Mouse (Mus musculus) forebrain, embryonic 10.5 days (tissue): ENCODE results near the gene Bcorl1. TPM values are rescaled to one million over a fixed set of nuclear protein-coding genes. Genes with fewer than 3 reads are reported as not detected.
"Not testable (repeated sequence)": the region's sequence is repeated elsewhere in the genome, so short reads cannot be mapped to it uniquely, and the experiment has no call there.

Experiments
- DNase-seq: peaks from one replicate; pipeline ENCODE4 v3.0.0-alpha.2; 2017; ENCODE audit warnings: low spot score; ENCODE audit errors: extremely low spot score
- H3K27ac ChIP-seq: fragments of 300-500 bp; sonication (generic); 2 replicates; pipeline ENCODE4 v1.5.1; 2016; ENCODE audit warnings: mild to moderate bottlenecking
- H3K27me3 ChIP-seq: fragments of 300-500 bp; sonication (generic); 2 replicates; pipeline ENCODE4 v1.6.1; 2016; ENCODE audit warnings: mild to moderate bottlenecking; ENCODE audit not compliant: poor library complexity, severe bottlenecking
- H3K36me3 ChIP-seq: fragments of 300-500 bp; sonication (generic); replicated peaks from 2 replicates; pipeline ENCODE4 v1.6.1; 2016; ENCODE audit warnings: mild to moderate bottlenecking, moderate library complexity
- H3K4me1 ChIP-seq: fragments of 300-500 bp; sonication (generic); 2 replicates; pipeline ENCODE4 v1.6.1; 2016
- H3K4me3 ChIP-seq: fragments of 300-500 bp; sonication (generic); 2 replicates; pipeline ENCODE4 v1.5.1; 2016; ENCODE audit warnings: mild to moderate bottlenecking, moderate library complexity
- H3K9me3 ChIP-seq: fragments of 300-500 bp; sonication (generic); 2 replicates; pipeline ENCODE4 v1.6.1; 2016; ENCODE audit warnings: mild to moderate bottlenecking, moderate library complexity
- WGBS: fragments of 180-500 bp; shearing (Covaris S2); methylation state at CpG from one replicate; pipeline ENCODE4 v1.1.7; 2016; 5-methylcytosine and 5-hydroxymethylcytosine counted together
- polyA plus RNA-seq: library from polyadenylated mRNA; unstranded; fragments of >200 nt; fragmentation: Nextera tagmentation; extraction: Ambion mirVana; gene quantifications from 2 replicates; pipeline ENCODE4 v1.2.1, GENCODE M21; 2016

The Bcorl1 gene
- polyA plus RNA-seq, 1 experiment from 2014 or later: 6.2 TPM

GRCm38 (mm10) chrX:48433527-48433899 is 92.4 kb downstream of the Bcorl1 start:
- Histone ChIP-seq H3K27ac (no peak overlapping the region), H3K4me1 (peaks cover 12% of the 10 kb centered on the region), H3K4me3 (no peak overlapping the region), H3K36me3 (no peaks in the 10 kb centered on the region), H3K27me3 (no peaks in the 10 kb centered on the region), H3K9me3 (no peaks in the 10 kb centered on the region)
- WGBS: 29% methylated on average over 6 of the region's 6 CpGs
- DNase-seq: no peak

DNA sequence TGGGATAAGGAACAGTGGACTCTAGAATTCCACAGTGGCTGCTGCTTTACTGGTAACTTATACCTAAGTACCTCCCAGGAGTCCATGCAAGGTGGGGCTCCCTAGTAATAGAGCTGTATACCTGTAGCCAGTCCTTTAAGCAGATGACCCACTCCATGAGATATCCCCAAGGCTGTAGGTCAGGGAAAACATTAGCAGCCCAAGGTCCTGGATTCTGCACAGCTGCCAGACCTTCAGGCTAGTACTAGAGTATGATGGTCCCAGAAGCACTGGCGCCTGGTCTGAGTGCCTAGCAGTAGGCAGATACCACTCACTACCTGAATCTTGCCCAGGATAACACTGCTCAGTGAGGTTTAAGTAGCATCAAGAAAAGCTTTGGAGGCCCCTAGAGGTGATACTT is 93.1 kb downstream of the Bcorl1 start:
- Histone ChIP-seq H3K4me3 (no peak overlapping the region), H3K9me3 (no peaks in the 10 kb centered on the region), H3K4me1 (peaks cover 12% of the 10 kb centered on the region), H3K27me3 (no peaks in the 10 kb centered on the region), H3K27ac (no peak overlapping the region), H3K36me3 (no peaks in the 10 kb centered on the region)
- DNase-seq: no peak
- WGBS: 90% methylated on average over 1 of the region's 1 CpGs

DNA sequence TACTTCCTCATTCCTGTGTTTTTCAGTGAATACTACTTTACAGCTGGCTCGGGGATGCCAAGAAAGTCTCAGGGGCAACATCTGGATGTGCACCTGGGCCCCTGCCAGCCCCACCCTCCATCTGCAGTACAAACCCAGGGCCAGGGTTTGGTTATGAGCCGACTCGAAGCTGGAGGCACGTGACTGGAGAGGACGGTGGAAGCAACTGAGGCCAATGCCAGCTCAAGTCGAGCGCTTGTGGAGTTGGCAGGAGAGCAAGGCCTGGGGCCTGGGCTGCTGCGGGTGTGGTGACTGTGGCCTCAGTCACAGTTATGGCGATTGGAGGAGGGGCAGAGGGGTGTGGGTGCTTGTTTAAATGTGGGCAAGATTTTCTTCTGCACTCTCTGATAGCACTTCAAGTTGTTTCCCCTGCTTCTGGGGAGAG is 94.3 kb downstream of the Bcorl1 start:
- H3K27me3 ChIP-seq: no peaks in the 10 kb centered on the region
- WGBS: 86% methylated on average over 9 of the region's 9 CpGs
- DNase-seq: no peak

DNA sequence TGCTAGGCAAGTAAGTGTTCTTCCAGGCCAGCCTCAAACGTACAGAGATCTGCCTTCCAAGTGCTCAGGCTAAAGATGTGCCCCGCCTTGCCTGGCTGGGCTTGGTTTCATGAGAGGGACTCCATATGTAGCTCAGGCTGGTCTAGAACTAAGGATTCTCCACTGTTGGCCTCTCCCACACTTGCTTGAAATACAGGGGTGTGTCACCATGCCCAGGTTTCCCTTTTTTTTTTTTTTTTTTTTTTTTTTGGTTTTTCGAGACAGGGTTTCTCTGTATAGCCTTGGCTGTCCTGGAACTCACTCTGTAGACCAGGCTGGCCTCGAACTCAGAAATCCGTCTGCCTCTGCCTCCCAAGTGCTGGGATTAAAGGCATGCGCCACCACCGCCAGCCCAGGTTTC is 94.9 kb downstream of the Bcorl1 start:
- H3K4me3 ChIP-seq, H3K4me1 ChIP-seq, H3K27me3 ChIP-seq, DNase-seq, H3K9me3 ChIP-seq, H3K36me3 ChIP-seq, H3K27ac ChIP-seq: not testable (repeated sequence)
- 89% methylated on average over 6 of the region's 7 CpGs for WGBS

More for the DNA sequence above, 94.3 kb downstream of the Bcorl1 start:
- no peak overlapping the region for H3K4me3 ChIP-seq
- H3K36me3 ChIP-seq: no peaks in the 10 kb centered on the region
- H3K9me3 ChIP-seq: no peaks in the 10 kb centered on the region
- H3K27ac ChIP-seq: no peak overlapping the region
- H3K4me1 ChIP-seq: peaks cover 7% of the 10 kb centered on the region

- Histone ChIP-seq H3K4me1 (no peaks in the 10 kb centered on the region), H3K9me3 (no peaks in the 10 kb centered on the region), H3K4me3 (no peak overlapping the region), H3K27me3 (no peaks in the 10 kb centered on the region), H3K36me3 (no peaks in the 10 kb centered on the region), H3K27ac (no peak overlapping the region)
- DNase-seq: no peak
- 71% methylated on average over 4 of the region's 4 CpGs for WGBS
These were observed 97.9 kb downstream of the Bcorl1 start for GRCm38 (mm10) chrX:48439036-48439435.

DNA sequence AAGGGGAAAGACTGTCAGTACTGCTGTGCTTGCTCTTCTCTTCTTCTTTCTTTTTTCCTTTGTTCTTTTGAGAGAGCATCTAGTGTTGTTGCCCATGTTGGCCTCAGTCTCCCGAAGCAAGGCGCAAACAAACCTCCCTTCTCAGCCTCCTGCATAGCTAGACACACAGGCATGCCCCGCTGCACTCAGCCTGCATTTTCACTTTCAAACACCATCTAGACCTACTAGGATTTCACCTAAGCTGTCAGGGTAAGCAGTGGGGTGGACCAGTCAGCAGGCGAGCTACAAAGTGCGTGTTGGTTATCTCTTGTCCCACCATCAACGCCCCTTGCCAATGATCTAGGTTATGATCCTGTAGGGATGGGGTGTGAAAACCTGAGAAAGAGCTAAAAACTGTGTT is 100.4 kb downstream of the Bcorl1 start:
- Histone ChIP-seq H3K27ac (no peak overlapping the region), H3K4me1 (no peaks in the 10 kb centered on the region), H3K9me3 (no peaks in the 10 kb centered on the region), H3K4me3 (no peak overlapping the region), H3K27me3 (no peaks in the 10 kb centered on the region), H3K36me3 (no peaks in the 10 kb centered on the region)
- WGBS: 85% methylated on average over 6 of the region's 6 CpGs
- DNase-seq: no peak

GRCm38 (mm10) chrX:48441954-48442353 is 100.8 kb downstream of the Bcorl1 start:
- Histone ChIP-seq H3K9me3 (no peaks in the 10 kb centered on the region), H3K4me1 (no peaks in the 10 kb centered on the region), H3K36me3 (no peaks in the 10 kb centered on the region), H3K4me3 (no peak overlapping the region), H3K27me3 (no peaks in the 10 kb centered on the region), H3K27ac (no peak overlapping the region)
- 84% methylated on average over 7 of the region's 7 CpGs for WGBS
- DNase-seq: no peak

- H3K27me3 ChIP-seq: peaks cover under 1% of the 10 kb centered on the region; the same call in 1 of the 2 replicates
These were observed 103.5 kb downstream of the Bcorl1 start for GRCm38 (mm10) chrX:48444677-48445076.

DNA sequence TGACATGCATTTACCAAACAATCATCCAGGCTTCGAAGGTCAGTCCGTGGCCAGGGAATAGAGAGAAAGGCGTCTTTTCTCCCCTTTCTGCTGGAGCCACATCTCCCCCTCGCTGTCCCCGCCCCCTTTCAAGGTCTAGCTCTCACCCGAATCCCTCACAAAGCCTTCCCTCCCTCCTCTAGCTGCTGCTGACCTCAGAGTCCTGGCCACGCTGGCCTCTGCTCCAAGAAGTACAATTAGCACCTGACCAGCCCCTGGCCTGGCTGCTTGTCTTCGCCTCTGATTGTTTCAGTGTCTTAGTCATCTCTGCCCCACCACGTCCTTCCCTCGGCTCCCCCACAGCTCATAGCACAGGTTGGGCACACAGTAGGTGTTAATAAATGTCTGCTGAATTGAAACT is 108.5 kb downstream of the Bcorl1 start:
- Histone ChIP-seq H3K27me3 (peaks cover 50% of the 10 kb centered on the region), H3K9me3 (peaks cover 4% of the 10 kb centered on the region; the same call in 1 of the 2 replicates), H3K4me3 (no peak overlapping the region), H3K36me3 (no peaks in the 10 kb centered on the region), H3K4me1 (peaks cover 24% of the 10 kb centered on the region), H3K27ac (peak overlapping the region; percentile 44; the same call in 1 of the 2 replicates)
- 23% methylated on average over 10 of the region's 10 CpGs for WGBS
- DNase-seq: peak; percentile 23

More at GRCm38 (mm10) chrX:48444677-48445076, 103.5 kb downstream of the Bcorl1 start:
- DNase-seq: no peak
- WGBS: 89% methylated on average over 4 of the region's 4 CpGs
- H3K36me3 ChIP-seq: no peaks in the 10 kb centered on the region
- no peak overlapping the region for H3K4me3 ChIP-seq
- H3K4me1 ChIP-seq: peaks cover 6% of the 10 kb centered on the region
- no peaks in the 10 kb centered on the region for H3K9me3 ChIP-seq
- no peak overlapping the region for H3K27ac ChIP-seq

GRCm38 (mm10) chrX:48452231-48452890 is 111.2 kb downstream of the Bcorl1 start:
- no peak for DNase-seq
- Histone ChIP-seq H3K27ac (no peak overlapping the region), H3K27me3 (peaks cover 75% of the 10 kb centered on the region), H3K4me1 (peaks cover 24% of the 10 kb centered on the region), H3K9me3 (peaks cover 4% of the 10 kb centered on the region; the same call in 1 of the 2 replicates), H3K36me3 (no peaks in the 10 kb centered on the region), H3K4me3 (peak overlapping the region; percentile 47)
- WGBS: 32% methylated on average over 9 of the region's 9 CpGs

DNA sequence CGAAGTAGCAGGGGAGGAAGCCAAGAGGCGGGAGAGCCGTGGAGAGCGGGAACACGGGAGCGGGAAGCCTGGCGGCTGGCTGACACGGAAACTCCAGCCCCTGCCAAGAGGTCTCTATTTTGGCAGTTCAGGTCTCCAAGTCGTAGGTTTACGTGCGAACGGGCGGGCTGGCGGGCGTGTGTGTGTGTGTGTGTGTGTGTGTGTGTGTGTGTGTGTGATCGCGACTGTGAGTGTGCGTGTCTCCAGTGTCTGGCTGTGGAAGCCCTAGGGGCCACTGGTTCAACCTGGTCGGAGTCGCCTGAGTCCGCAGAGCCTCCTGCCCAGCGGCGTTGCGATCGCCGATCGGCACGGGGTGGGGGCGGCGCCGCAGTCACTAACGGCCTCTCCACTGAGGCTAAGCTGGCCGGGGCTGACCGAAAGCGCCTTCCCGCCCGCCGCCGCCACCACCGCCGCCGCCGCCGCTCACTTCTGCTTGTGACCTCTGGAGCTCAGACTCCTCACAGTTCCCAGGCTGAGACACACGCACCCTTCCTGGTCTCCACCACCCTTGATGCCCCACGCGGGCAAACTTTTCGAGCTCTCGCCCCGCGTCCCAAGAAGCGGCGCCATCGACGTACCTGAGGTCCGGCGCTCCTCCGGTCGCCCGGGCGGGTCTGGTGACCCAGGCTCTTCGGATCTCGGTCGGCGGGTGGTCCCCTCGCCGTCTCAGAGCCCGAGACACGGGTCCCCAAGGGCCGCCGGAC is 111.9 kb downstream of the Bcorl1 start:
- WGBS: 23% methylated on average over 67 of the region's 71 CpGs
- no peaks in the 10 kb centered on the region for H3K36me3 ChIP-seq
- peak overlapping the region; percentile 47 for H3K4me3 ChIP-seq
- DNase-seq: peak; percentile 29
- peak overlapping the region; percentile 56 for H3K27ac ChIP-seq
- peaks cover 4% of the 10 kb centered on the region; the same call in 1 of the 2 replicates for H3K9me3 ChIP-seq
- peaks cover 24% of the 10 kb centered on the region for H3K4me1 ChIP-seq
- H3K27me3 ChIP-seq: peaks cover 75% of the 10 kb centered on the region

DNA sequence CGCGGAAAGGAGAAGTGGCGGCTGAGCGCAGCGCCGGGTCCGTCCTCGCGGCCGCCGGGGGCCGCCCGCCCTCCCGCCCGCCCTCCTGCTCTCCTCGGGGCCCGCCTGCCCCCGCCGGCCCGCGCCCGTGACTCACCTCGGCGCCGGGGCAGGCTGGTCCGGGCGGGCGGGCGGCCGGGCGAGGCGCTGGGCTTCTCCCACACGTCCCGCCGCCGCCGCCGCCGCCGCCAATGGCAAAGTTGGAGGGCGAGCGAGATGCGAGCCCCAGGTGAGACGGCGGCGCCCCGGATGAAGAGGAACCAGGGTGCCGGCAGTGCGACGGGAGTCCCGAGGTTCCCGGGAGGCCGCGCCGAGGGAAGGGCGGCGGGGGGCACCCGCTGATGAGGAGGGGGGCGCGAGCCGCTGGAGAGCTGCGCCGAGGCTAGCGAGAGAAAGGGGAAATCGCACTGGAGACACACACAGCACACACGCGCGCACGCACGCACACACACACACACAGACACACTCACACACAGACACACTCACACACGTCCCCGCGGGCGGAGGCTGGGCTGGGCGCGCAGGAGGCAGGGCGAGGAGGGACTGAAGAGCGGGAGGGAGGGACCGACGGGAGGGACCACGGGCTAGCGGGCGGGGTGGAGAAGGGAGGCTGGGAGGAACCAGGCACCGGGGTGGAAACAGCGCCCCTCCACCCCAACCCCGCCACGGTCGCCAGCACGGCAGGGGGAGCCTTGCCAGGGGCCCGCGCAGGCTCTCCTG is 112.8 kb downstream of the Bcorl1 start:
- 28% methylated on average over 69 of the region's 91 CpGs for WGBS
- Histone ChIP-seq H3K27me3 (peaks cover 75% of the 10 kb centered on the region), H3K36me3 (no peaks in the 10 kb centered on the region)

More for the DNA sequence above, 112.8 kb downstream of the Bcorl1 start:
- H3K4me1 ChIP-seq: peaks cover 24% of the 10 kb centered on the region
- peaks cover 4% of the 10 kb centered on the region; the same call in 1 of the 2 replicates for H3K9me3 ChIP-seq
- H3K4me3 ChIP-seq: peak overlapping the region; percentile 47
- peak overlapping the region; percentile 56 for H3K27ac ChIP-seq
- DNase-seq: peak; percentile 27
